Mouse (Mus musculus) embryonic fibroblast, embryonic 13.5 days (primary cell): ENCODE results near the gene Ryr2.

ENCODE experiments used
- CTCF ChIP-seq: IDR thresholded peaks from 2 replicates; pipeline ENCODE4 v1.5.1; 2011; ENCODE audit warnings: mild to moderate bottlenecking, control low read depth, low read length, moderate library complexity, borderline replicate concordance; ENCODE audit not compliant: insufficient read depth
- POLR2A ChIP-seq: IDR thresholded peaks from 2 replicates; pipeline ENCODE4 v1.6.1; 2011; ENCODE audit warnings: low read depth, mild to moderate bottlenecking, control low read depth, low read length, moderate library complexity

GRCm38 (mm10) chr13:11843889-11844288 lies 262.9 kb downstream of the Ryr2 start:
- no peak for TF ChIP-seq CTCF
- TF ChIP-seq POLR2A: no peak
